Mouse (Mus musculus) small intestine, adult 2 months (tissue): Measurements from ENCODE around the gene Srcin1.

ENCODE experiments used
- CTCF ChIP-seq: fragments of 200-500 bp; IDR thresholded peaks from 2 replicates; pipeline ENCODE4 v1.5.1; 2012; ENCODE audit warnings: low read depth, mild to moderate bottlenecking, control low read depth, inconsistent platforms, low read length, moderate library complexity, mixed read lengths; ENCODE audit not compliant: insufficient replicate concordance, insufficient read length; ENCODE audit errors: extremely low read depth
- POLR2A ChIP-seq: fragments of 200-500 bp; IDR thresholded peaks from 2 replicates; pipeline ENCODE4 v1.6.1; 2012; ENCODE audit warnings: low read depth, mild to moderate bottlenecking, control low read depth, inconsistent platforms, low read length, moderate library complexity

DNA sequence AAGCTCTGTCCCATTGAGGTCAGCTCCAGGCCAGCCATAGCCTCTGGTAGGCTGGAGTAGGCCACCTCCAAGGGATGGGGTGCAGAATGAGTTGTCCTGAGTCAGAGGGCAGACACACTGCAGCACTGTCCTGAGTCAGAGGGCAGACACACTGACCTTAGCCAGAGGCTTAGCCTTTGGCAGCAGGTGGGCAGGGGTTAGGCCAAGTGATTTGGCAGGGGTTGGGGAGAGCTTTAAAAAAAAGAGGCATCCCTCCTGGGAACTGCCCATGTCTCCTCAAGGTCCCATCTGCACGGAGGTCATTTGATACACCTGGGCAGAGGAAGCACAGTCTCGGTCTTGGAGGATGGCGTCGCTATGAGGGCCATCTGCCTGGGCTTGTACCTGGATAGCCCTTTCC is 112.0 kb downstream of the Srcin1 start:
- no peak for TF ChIP-seq POLR2A
- TF ChIP-seq CTCF = no peak
